Mouse (Mus musculus) kidney, embryonic 15.5 days (tissue): ENCODE data around the gene Foxn3. TPM values are rescaled to one million over a fixed set of nuclear protein-coding genes. Genes with fewer than 3 reads are reported as not detected.

ENCODE experiments used
- ATAC-seq: fragments of 200-750 bp; cut with Nextera tagmentation; replicated peaks from 2 replicates; pipeline ENCODE4 v1.8.0; 2017; ENCODE audit warnings: moderate TSS enrichment; ENCODE audit not compliant: low FRiP score
- H3K27ac ChIP-seq: fragments of 300-500 bp; sonication (generic); 2 replicates; pipeline ENCODE4 v1.5.1; 2015; ENCODE audit warnings: mild to moderate bottlenecking, inconsistent platforms
- H3K27me3 ChIP-seq: fragments of 300-500 bp; sonication (generic); 2 replicates; pipeline ENCODE4 v1.6.1; 2015; ENCODE audit warnings: inconsistent platforms
- H3K36me3 ChIP-seq: fragments of 300-500 bp; sonication (generic); 2 replicates; pipeline ENCODE4 v1.6.1; 2015; ENCODE audit warnings: inconsistent platforms
- H3K4me1 ChIP-seq: fragments of 300-500 bp; sonication (generic); 2 replicates; pipeline ENCODE4 v1.6.1; 2015; ENCODE audit warnings: inconsistent platforms
- H3K4me2 ChIP-seq: fragments of 300-500 bp; sonication (generic); 2 replicates; pipeline ENCODE4 v1.6.1; 2015; ENCODE audit warnings: moderate library complexity, mild to moderate bottlenecking, inconsistent platforms
- H3K4me3 ChIP-seq: fragments of 300-500 bp; sonication (generic); replicated peaks from 2 replicates; pipeline ENCODE4 v1.5.1; 2015; ENCODE audit warnings: mild to moderate bottlenecking, inconsistent platforms
- H3K9ac ChIP-seq: fragments of 300-500 bp; sonication (generic); 2 replicates; pipeline ENCODE4 v1.6.1; 2015; ENCODE audit warnings: mild to moderate bottlenecking, inconsistent platforms
- H3K9me3 ChIP-seq: fragments of 300-500 bp; sonication (generic); replicated peaks from 2 replicates; pipeline ENCODE4 v1.6.1; 2016; ENCODE audit warnings: inconsistent platforms
- WGBS: fragments of 180-500 bp; shearing (Covaris S2); methylation state at CpG from one replicate; pipeline ENCODE4 v1.1.7; 2015; ENCODE audit warnings: mixed read lengths; 5-methylcytosine and 5-hydroxymethylcytosine counted together
- polyA plus RNA-seq: library from polyadenylated mRNA; unstranded; fragments of >200 nt; fragmentation: Nextera tagmentation; extraction: Ambion mirVana; gene quantifications from 2 replicates; pipeline ENCODE4 v1.2.1, GENCODE M21; 2015

Gene Foxn3
- polyA plus RNA-seq, 1 experiment from 2014 or later = 65.7 TPM

DNA sequence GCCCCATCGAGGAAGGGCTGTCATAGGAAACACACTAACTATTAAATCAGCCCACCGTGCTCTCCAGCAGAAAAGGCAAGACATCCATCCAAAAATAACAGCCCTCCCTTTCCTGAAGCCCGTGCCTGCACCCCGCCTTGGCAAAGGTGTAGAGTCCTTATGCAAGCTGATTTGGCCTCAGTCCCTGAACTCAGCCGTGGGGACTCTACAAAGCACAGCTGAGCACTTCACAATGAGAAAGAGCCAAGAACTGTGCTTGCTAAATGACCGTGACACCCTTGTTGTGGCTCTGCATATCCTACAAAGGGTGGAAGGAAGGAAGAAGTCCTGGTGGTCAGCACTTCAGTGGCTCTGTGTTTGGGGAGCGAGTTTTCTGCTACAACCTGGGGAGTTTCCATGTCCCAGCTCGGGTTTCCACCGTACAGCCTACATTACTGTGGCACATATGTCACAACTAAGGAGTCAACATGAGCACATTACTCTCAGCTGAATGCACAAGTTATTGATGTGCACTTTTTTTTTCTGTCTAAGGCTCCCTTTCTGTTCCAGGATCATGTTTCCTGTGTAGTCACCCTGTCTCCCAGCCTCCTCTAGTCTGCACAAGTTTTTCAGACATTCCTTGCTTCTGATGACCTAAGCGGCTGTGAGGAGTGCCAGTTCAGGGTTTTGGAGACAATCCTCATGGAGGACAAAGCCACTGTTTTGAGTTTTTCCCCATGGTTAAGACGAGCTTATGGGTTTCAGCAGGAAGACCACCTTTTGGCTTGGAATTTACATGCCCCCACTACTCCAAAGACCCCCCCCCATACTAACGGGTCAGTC lies 226.8 kb downstream of the Foxn3 start:
- H3K4me1 ChIP-seq = peaks cover 66% of the 10 kb centered on the region
- no peaks in the 10 kb centered on the region for H3K27me3 ChIP-seq
- no peak overlapping the region for H3K9ac ChIP-seq
- H3K27ac ChIP-seq = peak overlapping the region; percentile 76
- no peaks in the 10 kb centered on the region for H3K9me3 ChIP-seq
- ATAC-seq = peak; percentile 79
- H3K4me3 ChIP-seq = no peak overlapping the region
- peaks cover 7% of the 10 kb centered on the region; the same call in 1 of the 2 replicates for H3K36me3 ChIP-seq
- H3K4me2 ChIP-seq = peak overlapping the region; percentile 15; the same call in 1 of the 2 replicates
- WGBS = 11% methylated on average over 12 of the region's 12 CpGs

- H3K4me1 ChIP-seq = peaks cover 69% of the 10 kb centered on the region
- no peaks in the 10 kb centered on the region for H3K9me3 ChIP-seq
- H3K9ac ChIP-seq = no peak overlapping the region
- WGBS = 69% methylated on average over 9 of the region's 9 CpGs
- no peaks in the 10 kb centered on the region for H3K27me3 ChIP-seq
- H3K4me2 ChIP-seq = no peak overlapping the region
- no peak overlapping the region for H3K4me3 ChIP-seq
- H3K27ac ChIP-seq = peak overlapping the region; percentile 76; the same call in 1 of the 2 replicates
- ATAC-seq = no peak
- H3K36me3 ChIP-seq = peaks cover 4% of the 10 kb centered on the region; the same call in 1 of the 2 replicates
Measured at GRCm38 (mm10) chr12:99335628-99336027, 227.8 kb downstream of the Foxn3 start.

GRCm38 (mm10) chr12:99334026-99334425 lies 229.4 kb downstream of the Foxn3 start:
- Histone ChIP-seq H3K4me1 (peaks cover 81% of the 10 kb centered on the region), H3K36me3 (no peaks in the 10 kb centered on the region), H3K4me2 (no peak overlapping the region), H3K9ac (no peak overlapping the region), H3K9me3 (no peaks in the 10 kb centered on the region), H3K4me3 (no peak overlapping the region), H3K27ac (no peak overlapping the region), H3K27me3 (no peaks in the 10 kb centered on the region)
- 87% methylated on average over 9 of the region's 9 CpGs for WGBS
- ATAC-seq = no peak

- Histone ChIP-seq H3K4me3 (no peak overlapping the region), H3K36me3 (no peaks in the 10 kb centered on the region), H3K27ac (no peak overlapping the region), H3K4me2 (no peak overlapping the region), H3K9ac (no peak overlapping the region), H3K27me3 (no peaks in the 10 kb centered on the region), H3K4me1 (peaks cover 82% of the 10 kb centered on the region), H3K9me3 (no peaks in the 10 kb centered on the region)
- ATAC-seq = no peak
- 81% methylated on average over 20 of the region's 20 CpGs for WGBS
Measured at GRCm38 (mm10) chr12:99333304-99333968, 229.9 kb downstream of the Foxn3 start.

DNA sequence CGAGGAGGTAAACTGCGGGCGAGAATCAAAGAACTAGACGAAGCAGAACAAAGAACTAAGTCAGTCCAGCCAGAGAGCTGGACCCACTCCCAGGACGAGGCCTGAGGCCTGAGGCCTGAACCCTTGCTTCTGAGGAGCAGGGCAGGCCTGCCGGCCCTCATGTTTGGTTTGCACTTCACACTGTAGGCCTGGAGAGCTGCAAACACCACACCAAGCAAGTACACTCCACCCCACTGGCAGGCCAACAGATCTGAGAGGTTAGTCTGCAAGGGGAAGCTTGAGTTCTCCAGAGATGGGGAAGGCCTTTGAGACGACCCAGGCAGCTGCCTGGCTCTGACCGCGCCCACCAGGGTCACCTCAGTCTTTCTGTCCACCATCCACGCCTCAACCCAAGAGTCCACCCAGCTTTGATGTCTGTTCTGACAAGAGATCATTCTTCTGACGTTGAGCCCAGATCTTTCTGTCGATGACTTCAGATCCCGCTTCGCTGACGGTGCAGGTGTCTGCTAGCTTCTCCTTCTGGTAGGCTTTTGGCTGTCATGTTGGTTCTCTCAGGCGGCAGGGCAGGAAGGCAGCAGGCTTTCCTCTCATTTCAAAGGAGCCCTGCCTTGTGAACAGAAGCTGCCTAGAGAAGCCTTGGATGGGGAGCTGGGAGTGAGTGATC lies 231.1 kb downstream of the Foxn3 start:
- H3K9ac ChIP-seq = no peak overlapping the region
- peaks cover 81% of the 10 kb centered on the region for H3K4me1 ChIP-seq
- H3K4me3 ChIP-seq = no peak overlapping the region
- WGBS = 60% methylated on average over 16 of the region's 16 CpGs
- no peaks in the 10 kb centered on the region for H3K36me3 ChIP-seq
- no peak for ATAC-seq
- no peak overlapping the region for H3K27ac ChIP-seq
- no peaks in the 10 kb centered on the region for H3K27me3 ChIP-seq
- no peaks in the 10 kb centered on the region for H3K9me3 ChIP-seq
- no peak overlapping the region for H3K4me2 ChIP-seq

DNA sequence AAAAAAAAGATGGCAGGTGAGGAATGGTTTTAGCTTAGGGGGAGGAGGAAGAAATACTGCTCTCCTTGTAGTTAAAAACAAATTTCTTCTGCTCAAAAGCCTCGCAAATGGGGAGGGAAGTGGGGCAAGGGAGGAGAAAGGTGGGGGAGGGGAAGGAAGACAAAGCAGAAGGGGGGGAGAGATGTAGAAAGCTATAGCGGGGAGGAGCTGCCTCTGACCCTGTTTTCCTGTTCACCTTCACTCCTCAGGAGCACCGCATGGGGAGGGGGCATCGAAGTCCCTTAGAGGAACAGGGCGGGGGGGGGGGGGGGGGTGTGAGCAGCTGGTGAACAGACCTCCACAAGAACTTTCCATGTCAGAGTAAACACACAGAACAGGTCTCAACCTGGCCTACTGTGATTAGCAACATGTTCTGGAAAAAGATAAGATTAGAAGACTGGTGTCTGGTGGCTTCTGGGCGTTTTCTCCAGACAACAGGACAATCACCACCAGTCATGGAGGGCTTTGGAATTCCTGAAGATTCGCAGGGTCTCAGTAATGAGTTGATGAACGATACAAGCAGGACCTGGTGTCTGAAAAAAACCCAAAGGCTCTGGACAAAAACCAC lies 231.9 kb downstream of the Foxn3 start:
- Histone ChIP-seq H3K27me3 (no peaks in the 10 kb centered on the region), H3K9ac (no peak overlapping the region), H3K4me1 (peaks cover 72% of the 10 kb centered on the region), H3K36me3 (no peaks in the 10 kb centered on the region), H3K27ac (no peak overlapping the region), H3K4me2 (no peak overlapping the region), H3K4me3 (no peak overlapping the region), H3K9me3 (no peaks in the 10 kb centered on the region)
- 48% methylated on average over 7 of the region's 8 CpGs for WGBS
- ATAC-seq = no peak

DNA sequence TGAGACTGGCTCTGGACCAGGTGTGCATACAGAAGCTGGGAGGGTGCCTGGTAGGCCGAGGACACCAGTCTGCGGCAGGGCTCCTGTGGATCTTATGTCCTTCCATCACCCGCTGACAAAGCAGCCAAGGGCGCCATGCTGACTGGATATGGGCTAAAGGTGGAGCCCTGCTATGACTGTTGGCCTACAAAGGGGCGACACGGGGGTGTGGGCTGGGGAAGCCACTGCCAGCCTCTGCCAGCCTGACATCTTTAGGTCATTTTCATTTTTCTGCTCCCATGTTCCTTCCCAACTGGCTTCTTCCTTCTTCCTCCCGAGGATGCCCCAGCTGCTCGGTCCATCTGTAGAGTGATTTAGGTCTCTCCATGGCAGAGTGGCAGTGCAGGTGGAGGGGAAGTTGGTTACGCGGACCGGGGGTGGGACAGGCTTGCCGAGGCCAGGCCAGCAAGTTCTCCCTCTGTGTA lies 232.5 kb downstream of the Foxn3 start:
- 72% methylated on average over 12 of the region's 12 CpGs for WGBS
- ATAC-seq = no peak
- Histone ChIP-seq H3K36me3 (no peaks in the 10 kb centered on the region), H3K4me3 (no peak overlapping the region), H3K9ac (no peak overlapping the region), H3K27ac (no peak overlapping the region), H3K4me1 (peaks cover 72% of the 10 kb centered on the region), H3K4me2 (no peak overlapping the region), H3K9me3 (no peaks in the 10 kb centered on the region), H3K27me3 (no peaks in the 10 kb centered on the region)

DNA sequence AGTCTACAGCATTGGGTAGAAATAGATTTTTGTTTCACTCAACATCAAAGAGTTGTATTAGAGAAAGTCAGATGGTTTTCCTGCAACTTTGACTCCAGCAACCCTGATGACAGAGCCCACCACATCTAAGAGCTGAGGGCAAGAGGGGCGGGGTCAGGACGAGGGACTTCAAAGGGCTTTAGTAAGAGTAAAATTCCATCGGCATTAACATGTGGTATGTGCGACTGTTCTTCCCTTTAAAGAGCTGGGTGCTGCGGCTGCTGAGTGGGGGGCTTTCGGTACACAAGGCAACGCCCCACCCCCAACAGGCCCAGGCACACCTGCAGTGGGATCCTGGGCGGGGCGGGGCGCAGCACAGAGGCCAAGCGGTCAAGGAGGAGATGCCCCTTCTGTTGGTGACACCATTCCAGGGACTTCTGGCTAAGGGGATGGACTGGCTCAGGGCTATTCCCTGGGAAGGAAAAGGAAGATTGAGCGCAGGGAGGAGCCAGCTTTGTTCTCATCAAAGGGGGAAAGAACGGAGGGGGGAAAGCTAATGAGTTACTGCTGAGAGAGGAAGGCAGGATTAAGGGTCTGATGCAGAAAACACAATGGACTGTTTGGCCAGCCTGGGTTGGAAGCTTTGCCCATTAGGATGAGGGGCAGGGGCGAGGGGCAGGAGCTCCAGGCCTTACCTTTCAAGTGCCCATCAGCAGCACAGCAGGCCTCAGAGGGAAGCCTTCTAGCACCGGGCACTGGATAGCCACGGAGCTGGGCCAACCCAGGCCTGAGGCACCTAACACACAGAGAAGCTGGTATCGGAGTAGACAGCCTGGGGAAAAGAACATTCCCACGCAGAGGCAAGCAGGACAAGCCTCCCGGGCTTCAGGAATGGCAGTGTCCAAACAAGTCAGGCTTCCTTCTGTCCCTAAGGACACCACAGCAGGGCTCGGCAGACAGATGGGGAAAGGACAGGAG lies 233.8 kb downstream of the Foxn3 start:
- Histone ChIP-seq H3K4me3 (no peak overlapping the region), H3K9ac (no peak overlapping the region), H3K4me1 (peaks cover 61% of the 10 kb centered on the region), H3K36me3 (no peaks in the 10 kb centered on the region), H3K9me3 (no peaks in the 10 kb centered on the region), H3K27me3 (no peaks in the 10 kb centered on the region), H3K27ac (peak overlapping the region; percentile 66), H3K4me2 (0 out of 2 replicates have a peak overlapping the region, but pooled peaks have one; percentile 14)
- 25% methylated on average over 20 of the region's 20 CpGs for WGBS
- peak; percentile 30 for ATAC-seq

DNA sequence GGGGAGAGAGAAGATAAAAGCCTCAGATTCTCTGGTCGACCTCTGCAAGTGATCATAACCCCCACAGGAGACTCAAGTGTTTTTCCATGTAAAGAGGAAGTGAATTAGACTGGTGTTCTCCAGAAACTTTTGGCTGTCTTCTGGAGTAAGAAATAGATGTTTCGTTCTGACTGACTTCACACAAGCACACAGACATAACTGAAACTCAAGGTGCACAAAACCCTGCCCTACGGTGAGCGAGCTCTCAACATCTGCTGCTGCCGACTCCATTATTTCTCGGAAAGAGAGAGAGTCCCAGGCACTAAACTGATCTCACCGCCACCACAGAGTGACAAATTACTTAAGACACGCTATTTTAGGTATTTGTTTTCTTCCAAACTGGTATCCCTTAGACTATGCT lies 237.2 kb downstream of the Foxn3 start:
- WGBS = 30% methylated on average over 8 of the region's 8 CpGs
- Histone ChIP-seq H3K4me2 (no peak overlapping the region), H3K27me3 (no peaks in the 10 kb centered on the region), H3K9ac (no peak overlapping the region), H3K9me3 (no peaks in the 10 kb centered on the region), H3K4me3 (no peak overlapping the region), H3K4me1 (peaks cover 47% of the 10 kb centered on the region), H3K36me3 (no peaks in the 10 kb centered on the region), H3K27ac (no peak overlapping the region)
- no peak for ATAC-seq

- 63% methylated on average over 12 of the region's 12 CpGs for WGBS
- no peaks in the 10 kb centered on the region for H3K36me3 ChIP-seq
- H3K9ac ChIP-seq = no peak overlapping the region
- no peak overlapping the region for H3K4me3 ChIP-seq
- H3K4me1 ChIP-seq = peaks cover 27% of the 10 kb centered on the region
- no peaks in the 10 kb centered on the region for H3K27me3 ChIP-seq
- H3K27ac ChIP-seq = no peak overlapping the region
- no peaks in the 10 kb centered on the region for H3K9me3 ChIP-seq
- H3K4me2 ChIP-seq = no peak overlapping the region
- ATAC-seq = no peak; the same call in 1 of the 2 replicates
Measured at GRCm38 (mm10) chr12:99321633-99322431, 241.6 kb downstream of the Foxn3 start.
